In genomic region chr2:118375522-118375921, GRCm38 (mm10) we compare ENCODE assay signal across 20 mouse cellular contexts. TPM values are rescaled to one million over a fixed set of nuclear protein-coding genes. Genes with fewer than 3 reads are reported as not detected.
DNase-seq lines count a peak whose midpoint lies in the region; ATAC-seq and TF ChIP-seq lines count a peak whose summit lies in the region.
"Had no signal": no experiment of that assay in that cellular context is flagged by ENCODE, and none has a peak within 500 bp of the region (broad histone marks: within the 10 kb centered on the region; RNA-seq: fewer than 3 reads in every experiment).

No protein-coding gene starts in this region.

- intact Hi-C loops in left cerebral cortex, adult 2 months (cut with DNase I): loop anchor here (2.0 to 5.0 kb wide), 2 partner anchors 72 to 113 kb away; no protein-coding TSS in a partner anchor
- intact Hi-C loops in left cerebral cortex, postnatal 36 days (cut with DNase I): no loop called here

- H3K27ac ChIP-seq in left cerebral cortex, adult 2 months: 0 out of 2 replicates have a peak overlapping the region, but pooled peaks have one; percentile 19
- H3K27ac ChIP-seq: embryonic facial prominence, embryonic 15.5 days; gastrocnemius, adult 2 months; heart, embryonic 13.5 days; hindbrain, embryonic 15.5 days had no signal

- peak; percentile 57 for ATAC-seq in common myeloid progenitor, adult 5-6 weeks (replicated peaks; ENCODE audit: low read depth, poor library complexity, severe bottlenecking)
- peak; percentile 45; the same call in 1 of the 2 replicates for ATAC-seq in megakaryocyte, adult 5-6 weeks (ENCODE audit: poor library complexity, severe bottlenecking)
- ATAC-seq: CD4-positive, CD25-positive, alpha-beta regulatory T cell, adult 4 months; forebrain, embryonic 16.5 days had no signal

- no peak overlapping the region for H3K4me3 ChIP-seq in left cerebral cortex, adult 2 months
- H3K4me3 ChIP-seq: embryonic facial prominence, embryonic 15.5 days; gastrocnemius, adult 2 months; heart, embryonic 13.5 days; hindbrain, embryonic 15.5 days had no signal

- no peak for TF ChIP-seq CTCF in left cerebral cortex, adult 2 months (IDR thresholded peaks at IDR 0.05)

- DNase-seq in left cerebral cortex, adult 2 months (ENCODE audit: extremely low spot score in 1 of 2, low spot score in 2 of 2): no peak
- no peak for DNase-seq in left cerebral cortex, postnatal 36 days (ENCODE audit: low spot score in 2 of 2)
- no peak for DNase-seq in right cerebral cortex, postnatal 25 days
- no peak for DNase-seq in retina, embryonic 14.5 days (ENCODE audit: low spot score)
- DNase-seq: adrenal gland, postnatal 10 days; B cell, adult 2 months; cerebellum, adult 18-20 months; cerebellum, postnatal 10 days; embryo, embryonic 11 days; gastrocnemius, adult 2 months; gastrocnemius, postnatal 25 days; heart, adult 11 months; heart, postnatal 36 days had no signal

RNA-seq across cellular contexts. Expression of gene Gpr176, which starts 2.3 kb away (rescaled TPM):
- 1 to 10 TPM; 8.9 to 9.5 TPM for total RNA-seq in left cerebral cortex, adult 2 months (2021)
- 10 to 100 TPM in 1 of 2 experiments, 1 to 10 TPM in 1; 8.4 to 10.6 TPM for total RNA-seq in left cerebral cortex, postnatal 36 days (2021)
- not detected in 2 replicates for total RNA-seq in common myeloid progenitor, adult 5-6 weeks (2017)
- total RNA-seq in megakaryocyte, adult 5-6 weeks (2015): not detected in 2 replicates
- total RNA-seq in megakaryocyte, adult 5-6 weeks (2017): not detected in 2 replicates

RNA-seq across cellular contexts. Expression of gene Eif2ak4, which starts 12.9 kb away (rescaled TPM):
- 10 to 100 TPM; 22.2 to 25.1 TPM for total RNA-seq in left cerebral cortex, adult 2 months (2021)
- total RNA-seq in left cerebral cortex, postnatal 36 days (2021): 10 to 100 TPM; 18.1 to 24.8 TPM
- total RNA-seq in common myeloid progenitor, adult 5-6 weeks (2017): 14.8 and 21.7 TPM in 2 replicates
- 5.8 and 7.1 TPM in 2 replicates for total RNA-seq in megakaryocyte, adult 5-6 weeks (2015)
- 5.7 and 7.5 TPM in 2 replicates for total RNA-seq in megakaryocyte, adult 5-6 weeks (2017)
